Mouse (Mus musculus) kidney, embryonic 14.5 days (tissue): ENCODE measurements around the gene Faim. TPM values are rescaled to one million over a fixed set of nuclear protein-coding genes. Genes with fewer than 3 reads are reported as not detected.

ENCODE experiments used
- ATAC-seq: fragments of 200-750 bp; cut with Nextera tagmentation; 2 replicates; pipeline ENCODE4 v1.8.0; 2017; ENCODE audit warnings: moderate number of reproducible peaks, mild to moderate bottlenecking, moderate TSS enrichment, moderate library complexity; ENCODE audit not compliant: low FRiP score, low TSS enrichment
- H3K27ac ChIP-seq: fragments of 300-500 bp; sonication (generic); 2 replicates; pipeline ENCODE4 v1.5.1; 2014; ENCODE audit warnings: low read depth, mild to moderate bottlenecking, low read length, moderate library complexity, mixed read lengths
- H3K27me3 ChIP-seq: fragments of 300-500 bp; sonication (generic); 2 replicates; pipeline ENCODE4 v1.6.1; 2014; ENCODE audit warnings: mild to moderate bottlenecking, low read length; ENCODE audit not compliant: control insufficient read depth, insufficient read depth
- H3K36me3 ChIP-seq: fragments of 300-500 bp; sonication (generic); 2 replicates; pipeline ENCODE4 v1.6.1; 2014; ENCODE audit warnings: low read length, mixed read lengths; ENCODE audit not compliant: control insufficient read depth, insufficient read depth
- H3K4me1 ChIP-seq: fragments of 300-500 bp; sonication (generic); 2 replicates; pipeline ENCODE4 v1.6.1; 2014; ENCODE audit warnings: low read length, mixed read lengths; ENCODE audit not compliant: control insufficient read depth, insufficient read depth
- H3K4me2 ChIP-seq: fragments of 300-500 bp; sonication (generic); replicated peaks from 2 replicates; pipeline ENCODE4 v1.6.1; 2014; ENCODE audit warnings: low read depth, mild to moderate bottlenecking, low read length
- H3K4me3 ChIP-seq: fragments of 300-500 bp; sonication (generic); 2 replicates; pipeline ENCODE4 v1.5.1; 2014; ENCODE audit warnings: mild to moderate bottlenecking, low read length
- H3K9ac ChIP-seq: fragments of 300-500 bp; sonication (generic); 2 replicates; pipeline ENCODE4 v1.6.1; 2014; ENCODE audit warnings: low read depth, mild to moderate bottlenecking, low read length, moderate library complexity
- H3K9me3 ChIP-seq: fragments of 300-500 bp; sonication (generic); 2 replicates; pipeline ENCODE4 v1.6.1; 2016; ENCODE audit warnings: low read length; ENCODE audit not compliant: control insufficient read depth
- WGBS: fragments of 180-500 bp; shearing (Covaris S2); extraction: QIAGEN DNeasy Blood & Tissue Kit; methylation state at CpG from one replicate; pipeline ENCODE4 v1.1.7; 2014; 5-methylcytosine and 5-hydroxymethylcytosine counted together
- polyA plus RNA-seq: library from polyadenylated mRNA; unstranded; fragments of >200 nt; fragmentation: Nextera tagmentation; extraction: Ambion mirVana; gene quantifications from 2 replicates; pipeline ENCODE4 v1.2.1, GENCODE M21; 2014

Faim gene
- polyA plus RNA-seq, 1 experiment from 2014 or later = 52.0 TPM

DNA sequence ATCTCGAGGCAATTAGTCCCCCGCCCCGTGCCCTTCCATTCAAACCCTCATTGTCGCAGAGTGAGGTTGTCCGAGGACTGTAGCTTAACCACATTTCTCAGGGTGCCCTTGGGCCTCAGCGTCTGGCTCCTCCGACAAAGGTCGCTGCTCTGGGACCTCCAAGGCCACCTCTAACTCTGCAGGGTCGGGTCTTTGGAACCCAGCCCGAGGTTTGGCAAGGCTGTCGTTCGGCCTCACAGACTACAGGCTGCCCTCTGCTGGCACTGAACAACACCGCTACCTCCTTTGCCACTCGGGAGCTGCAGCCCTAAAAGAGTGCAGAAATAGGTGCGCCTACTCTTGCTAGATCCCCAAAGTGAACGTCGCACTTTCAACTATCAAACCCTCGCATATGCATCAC lies 21.1 kb upstream of the Faim start:
- Histone ChIP-seq H3K4me3 (no peak overlapping the region; the same call in 1 of the 2 replicates), H3K36me3 (no peaks in the 10 kb centered on the region), H3K27me3 (peaks cover 81% of the 10 kb centered on the region), H3K9ac (no peak overlapping the region), H3K9me3 (no peaks in the 10 kb centered on the region), H3K27ac (no peak overlapping the region), H3K4me1 (no peaks in the 10 kb centered on the region), H3K4me2 (peak overlapping the region; percentile 12; the same call in 1 of the 2 replicates)
- peak; percentile 81 for ATAC-seq
- WGBS = 2% methylated on average over 18 of the region's 18 CpGs

DNA sequence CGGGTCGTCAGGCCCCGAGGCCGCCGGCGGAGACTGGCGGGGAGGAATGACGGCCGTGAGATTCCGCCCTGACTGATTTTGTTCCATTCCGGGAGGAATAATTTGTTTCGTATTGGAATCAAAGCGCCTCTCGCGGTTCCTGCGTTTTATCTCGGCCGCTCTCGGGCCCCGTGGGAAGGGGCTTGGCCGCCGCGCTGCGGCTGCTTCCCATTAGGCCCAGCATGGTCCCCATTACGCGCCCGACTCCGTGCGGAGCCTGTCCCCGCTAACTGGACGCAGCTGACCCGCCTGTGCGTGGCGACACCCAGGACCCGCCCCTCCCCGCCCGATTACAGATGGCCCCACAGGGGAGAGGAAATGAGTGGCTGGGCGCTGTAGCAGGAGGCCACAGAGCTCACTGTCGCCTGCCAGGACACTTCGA lies 13.1 kb upstream of the Faim start:
- WGBS = under 1% methylated on average over 40 of the region's 40 CpGs
- peaks cover 78% of the 10 kb centered on the region for H3K27me3 ChIP-seq
- H3K9me3 ChIP-seq = no peaks in the 10 kb centered on the region
- H3K36me3 ChIP-seq = no peaks in the 10 kb centered on the region
- peaks cover 4% of the 10 kb centered on the region; the same call in 1 of the 2 replicates for H3K4me1 ChIP-seq
- H3K9ac ChIP-seq = 0 out of 2 replicates have a peak overlapping the region, but pooled peaks have one; percentile 12
- peak overlapping the region; percentile 36 for H3K4me3 ChIP-seq
- H3K27ac ChIP-seq = no peak overlapping the region
- ATAC-seq = 0 out of 2 replicates have a peak, but pooled peaks have one; percentile 22
- H3K4me2 ChIP-seq = peak overlapping the region; percentile 55

DNA sequence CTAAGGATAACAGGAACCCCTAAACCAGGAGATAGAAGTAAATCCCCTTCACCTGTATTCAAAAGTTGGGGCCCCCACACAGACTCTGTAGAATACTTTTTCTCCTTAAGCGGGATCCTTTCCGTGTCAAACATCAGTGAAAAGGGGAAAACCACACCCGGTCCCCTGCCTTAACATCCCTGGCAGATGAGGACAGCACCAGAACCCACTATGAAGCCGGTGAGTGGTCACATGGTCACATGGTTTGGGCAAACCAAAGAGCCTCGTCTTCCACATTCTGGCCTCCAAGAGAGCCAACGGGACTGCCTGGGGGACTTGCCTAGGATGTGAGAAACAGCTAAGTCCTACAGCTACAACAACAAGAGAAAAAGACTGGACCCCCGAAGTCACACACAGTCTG lies 12.6 kb upstream of the Faim start:
- Histone ChIP-seq H3K27me3 (peaks cover 78% of the 10 kb centered on the region), H3K36me3 (no peaks in the 10 kb centered on the region), H3K27ac (no peak overlapping the region), H3K4me3 (peak overlapping the region; percentile 36), H3K4me2 (peak overlapping the region; percentile 55), H3K9ac (no peak overlapping the region), H3K4me1 (peaks cover 4% of the 10 kb centered on the region; the same call in 1 of the 2 replicates), H3K9me3 (no peaks in the 10 kb centered on the region)
- 2% methylated on average over 7 of the region's 7 CpGs for WGBS
- no peak for ATAC-seq

DNA sequence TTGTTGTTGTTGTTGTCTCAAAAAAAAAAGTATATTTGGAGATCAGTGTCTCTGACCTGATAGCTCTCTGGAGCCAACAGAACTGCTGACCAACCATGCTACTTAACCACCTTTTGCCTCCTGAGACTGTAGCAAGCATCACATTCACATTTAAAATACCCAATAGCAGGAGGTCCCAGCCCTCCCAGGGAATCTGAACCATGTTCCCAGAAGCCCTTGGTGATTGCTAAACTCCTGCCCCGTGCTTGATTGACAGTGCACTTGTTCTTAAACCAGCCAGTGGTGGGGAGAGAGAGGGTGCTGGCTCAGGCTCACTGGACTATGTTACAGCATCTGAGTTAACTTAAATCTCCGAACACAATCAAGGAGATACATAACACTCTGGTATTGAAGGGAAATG lies 11.3 kb upstream of the Faim start:
- Histone ChIP-seq H3K9me3 (no peaks in the 10 kb centered on the region), H3K4me2 (no peak overlapping the region), H3K4me1 (peaks cover 4% of the 10 kb centered on the region; the same call in 1 of the 2 replicates), H3K27ac (no peak overlapping the region), H3K4me3 (no peak overlapping the region), H3K27me3 (peaks cover 67% of the 10 kb centered on the region), H3K36me3 (no peaks in the 10 kb centered on the region), H3K9ac (no peak overlapping the region)
- no peak for ATAC-seq
- 37% methylated on average over 2 of the region's 2 CpGs for WGBS

DNA sequence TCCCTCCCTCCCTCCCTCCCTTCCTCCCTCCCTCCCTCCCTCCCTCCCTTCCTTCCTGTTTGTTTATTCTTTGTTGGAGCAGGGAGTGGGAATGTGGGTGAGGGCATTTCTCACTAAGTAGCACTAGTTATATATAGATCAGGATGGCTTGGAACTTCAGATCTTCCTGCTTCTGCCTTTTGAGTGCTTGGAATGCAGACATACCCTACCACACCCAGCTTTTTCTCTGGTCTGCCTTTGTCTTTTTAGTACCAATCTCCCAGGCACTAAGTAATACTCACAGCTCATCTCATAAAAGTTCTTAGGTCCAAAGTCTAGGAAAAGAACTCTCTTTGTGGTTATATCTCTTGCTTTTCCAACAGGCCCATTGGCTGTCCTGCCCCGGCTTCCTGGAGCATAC lies 10.1 kb upstream of the Faim start:
- no peaks in the 10 kb centered on the region for H3K9me3 ChIP-seq
- peaks cover 55% of the 10 kb centered on the region for H3K27me3 ChIP-seq
- H3K27ac ChIP-seq = no peak overlapping the region
- H3K4me3 ChIP-seq = no peak overlapping the region
- ATAC-seq = no peak
- WGBS = 100% methylated on average over 1 of the region's 1 CpGs
- no peaks in the 10 kb centered on the region for H3K36me3 ChIP-seq
- no peak overlapping the region for H3K4me2 ChIP-seq
- no peak overlapping the region for H3K9ac ChIP-seq
- peaks cover 4% of the 10 kb centered on the region; the same call in 1 of the 2 replicates for H3K4me1 ChIP-seq

DNA sequence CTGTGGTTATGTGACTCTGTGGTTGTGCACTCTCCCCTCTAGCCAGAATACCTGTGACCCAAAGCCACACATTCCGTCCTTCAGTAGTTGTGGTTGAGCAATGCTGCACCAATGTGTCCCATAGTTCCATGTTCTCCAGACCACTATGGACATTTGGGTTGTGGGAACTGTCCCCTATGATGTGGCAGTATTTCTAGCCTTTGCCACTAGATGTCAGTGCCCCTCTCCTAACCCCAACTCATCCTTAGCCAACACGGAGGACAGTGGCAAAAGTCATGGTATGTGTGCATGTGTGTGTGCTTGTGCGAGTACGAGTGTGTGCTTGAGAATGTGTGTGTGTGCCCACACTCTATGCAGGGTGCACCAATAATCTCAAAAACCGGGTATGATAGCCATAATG lies 9.7 kb upstream of the Faim start:
- Histone ChIP-seq H3K36me3 (no peaks in the 10 kb centered on the region), H3K4me1 (peaks cover 4% of the 10 kb centered on the region; the same call in 1 of the 2 replicates), H3K9ac (no peak overlapping the region), H3K4me2 (no peak overlapping the region), H3K9me3 (no peaks in the 10 kb centered on the region), H3K4me3 (no peak overlapping the region), H3K27ac (no peak overlapping the region), H3K27me3 (peaks cover 51% of the 10 kb centered on the region)
- no peak for ATAC-seq
- WGBS = 51% methylated on average over 5 of the region's 5 CpGs

DNA sequence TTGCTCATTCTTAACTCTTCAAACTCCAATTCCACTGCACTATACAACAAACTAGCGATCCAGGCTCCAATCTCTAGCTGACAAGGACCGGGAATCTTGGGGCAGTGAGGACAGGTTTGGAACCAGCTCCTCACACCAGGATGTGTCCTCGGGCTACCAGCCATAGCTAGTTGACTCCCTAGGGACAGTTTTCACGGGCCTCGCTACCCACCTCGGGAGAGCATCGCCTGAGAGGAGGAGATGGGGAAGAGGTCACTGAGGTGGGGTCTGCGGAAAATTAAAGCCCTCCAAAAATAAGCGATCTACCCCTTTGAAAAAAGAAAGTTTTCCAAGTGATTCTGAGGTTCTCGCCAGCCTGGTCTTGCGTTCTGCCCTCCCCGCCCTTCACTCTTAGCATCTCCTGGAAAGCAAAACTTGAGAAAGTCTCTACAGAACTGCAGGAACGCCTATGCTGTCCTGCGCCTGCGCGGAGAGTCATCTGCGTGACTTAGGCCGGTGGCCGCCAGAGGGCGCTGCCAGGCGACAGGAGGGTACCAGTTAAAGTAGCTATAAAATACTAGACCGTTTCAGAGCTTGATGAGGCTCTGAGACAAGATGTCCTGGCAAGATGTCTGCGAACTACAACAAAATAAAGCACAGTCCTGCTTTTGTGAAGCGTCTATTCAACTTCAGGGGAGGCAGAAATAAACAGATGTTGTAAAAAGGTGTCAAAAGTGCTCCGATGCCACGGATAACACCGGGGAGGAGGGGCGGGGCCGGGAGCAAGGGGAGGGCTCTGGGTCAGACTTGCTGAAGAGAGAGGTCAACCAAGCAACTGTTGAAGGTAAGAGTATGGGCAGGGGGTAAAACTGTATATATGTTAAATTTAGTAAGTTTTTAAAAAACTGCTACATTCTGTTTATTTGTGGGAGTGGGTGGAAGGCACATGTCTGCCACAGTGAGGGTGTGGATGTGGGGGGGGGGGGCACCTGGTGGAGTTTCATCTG lies 6.4 kb upstream of the Faim start:
- Histone ChIP-seq H3K9ac (no peak overlapping the region), H3K27me3 (peaks cover 35% of the 10 kb centered on the region), H3K36me3 (no peaks in the 10 kb centered on the region), H3K4me3 (peak overlapping the region; percentile 28; the same call in 1 of the 2 replicates), H3K27ac (no peak overlapping the region), H3K9me3 (no peaks in the 10 kb centered on the region), H3K4me1 (no peaks in the 10 kb centered on the region), H3K4me2 (peak overlapping the region; percentile 38)
- WGBS = 4% methylated on average over 29 of the region's 29 CpGs
- ATAC-seq = peak; percentile 70

DNA sequence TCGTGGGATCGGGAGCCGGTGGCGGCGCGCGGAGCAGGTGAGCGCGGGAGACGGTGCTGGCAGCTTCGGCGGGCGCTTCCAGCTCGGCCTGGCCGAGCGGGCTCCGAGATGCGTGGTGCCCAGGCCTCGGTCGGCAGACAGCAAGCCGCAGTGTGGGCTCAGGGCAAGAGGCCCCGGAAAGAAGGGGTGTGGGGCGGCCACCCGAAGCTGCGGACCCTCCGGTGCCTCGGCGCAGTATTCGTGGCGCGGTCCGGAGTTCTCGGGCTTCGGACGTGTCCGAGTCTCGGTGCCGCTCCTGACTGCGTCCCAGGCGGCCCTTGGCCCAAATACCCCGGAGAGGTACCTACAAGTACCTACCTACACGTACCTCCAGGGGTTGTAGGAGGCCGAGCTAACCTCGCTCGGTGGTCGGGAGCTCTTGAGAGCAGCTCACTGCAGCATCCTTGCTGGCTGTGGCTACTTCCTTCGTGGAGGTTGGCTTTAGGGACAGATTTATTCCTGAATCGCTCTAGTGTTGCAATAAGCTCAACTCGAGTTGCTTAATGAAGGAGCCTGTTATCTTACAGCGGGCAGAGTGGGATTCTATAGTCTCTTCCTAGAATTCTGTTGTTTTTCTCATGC lies 413 bp downstream of the Faim start:
- H3K27me3 ChIP-seq = peaks cover 16% of the 10 kb centered on the region
- H3K4me2 ChIP-seq = peak overlapping the region; percentile 83
- 1% methylated on average over 40 of the region's 50 CpGs for WGBS
- peak overlapping the region; percentile 67 for H3K9ac ChIP-seq
- H3K9me3 ChIP-seq = no peaks in the 10 kb centered on the region
- H3K36me3 ChIP-seq = no peaks in the 10 kb centered on the region
- H3K27ac ChIP-seq = no peak overlapping the region
- H3K4me1 ChIP-seq = peaks cover 3% of the 10 kb centered on the region; the same call in 1 of the 2 replicates
- ATAC-seq = peak; percentile 68
- H3K4me3 ChIP-seq = peak overlapping the region; percentile 81
